Mouse (Mus musculus): ENCODE data around the gene Cytip.

DNA sequence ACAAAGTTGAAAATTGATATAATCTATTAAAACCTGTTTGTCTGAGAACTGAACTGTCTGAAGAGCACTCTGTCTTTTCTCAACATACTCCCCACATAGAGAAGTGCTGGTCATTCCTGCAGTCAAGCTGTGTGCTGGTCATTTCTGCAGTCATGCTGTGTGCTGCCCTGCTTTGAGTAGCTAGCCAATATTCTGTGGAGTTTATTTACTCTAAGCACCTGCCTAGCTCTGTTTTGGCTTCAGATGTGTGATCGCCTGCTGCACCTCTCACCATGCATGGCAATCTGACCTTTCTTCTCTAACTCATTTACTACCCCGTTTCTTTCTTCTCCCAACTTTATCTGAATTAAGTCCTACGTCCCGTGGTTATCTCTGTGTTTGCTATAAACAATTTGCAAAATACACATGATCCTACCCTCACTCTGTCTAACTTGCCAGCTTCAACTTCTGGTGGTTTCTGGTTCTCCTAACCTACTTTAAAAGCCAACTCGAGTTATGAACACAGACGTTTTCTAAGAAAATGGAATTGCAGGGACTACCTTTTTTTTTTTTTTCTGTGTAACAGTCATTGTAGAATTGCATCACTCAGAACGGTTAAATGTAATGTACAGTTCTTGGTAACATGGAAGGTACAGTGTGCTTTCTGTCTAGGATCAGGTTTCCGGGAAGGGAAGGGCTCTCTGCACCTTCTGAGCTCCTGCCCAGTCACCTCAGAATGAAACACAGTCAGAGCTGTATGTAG, 7.9 kb downstream of the Cytip start:
- TF ChIP-seq POLR2A (IDR thresholded peaks at IDR 0.05; ENCODE audit: control insufficient read depth in 1 of 2, insufficient read depth in 1 of 2, low read depth in 1 of 2, low read length in 2 of 2, poor library complexity in 1 of 2) (no peak), CTCF (IDR thresholded peaks at IDR 0.05 in 2 of 3, conservative IDR thresholded peaks at IDR 0.05 in 1 of 3; ENCODE audit: control insufficient read depth in 1 of 3, insufficient read depth in 1 of 3, low read depth in 2 of 3, low read length in 3 of 3, poor library complexity in 1 of 3, severe bottlenecking in 1 of 3) (no peak), ZKSCAN1 (IDR thresholded peaks at IDR 0.05; ENCODE audit: low read depth, low read length) (no peak)
